Mouse (Mus musculus): ENCODE results near the gene Clp1. TPM values are rescaled to one million over a fixed set of nuclear protein-coding genes. Genes with fewer than 3 reads are reported as not detected.
"Not testable (repeated sequence)": the region's sequence is repeated elsewhere in the genome, so short reads cannot be mapped to it uniquely, and the experiment has no call there.

The Clp1 gene
- total RNA-seq, 2 experiments from 2014 or later = 10.7 to 11.7 TPM

DNA sequence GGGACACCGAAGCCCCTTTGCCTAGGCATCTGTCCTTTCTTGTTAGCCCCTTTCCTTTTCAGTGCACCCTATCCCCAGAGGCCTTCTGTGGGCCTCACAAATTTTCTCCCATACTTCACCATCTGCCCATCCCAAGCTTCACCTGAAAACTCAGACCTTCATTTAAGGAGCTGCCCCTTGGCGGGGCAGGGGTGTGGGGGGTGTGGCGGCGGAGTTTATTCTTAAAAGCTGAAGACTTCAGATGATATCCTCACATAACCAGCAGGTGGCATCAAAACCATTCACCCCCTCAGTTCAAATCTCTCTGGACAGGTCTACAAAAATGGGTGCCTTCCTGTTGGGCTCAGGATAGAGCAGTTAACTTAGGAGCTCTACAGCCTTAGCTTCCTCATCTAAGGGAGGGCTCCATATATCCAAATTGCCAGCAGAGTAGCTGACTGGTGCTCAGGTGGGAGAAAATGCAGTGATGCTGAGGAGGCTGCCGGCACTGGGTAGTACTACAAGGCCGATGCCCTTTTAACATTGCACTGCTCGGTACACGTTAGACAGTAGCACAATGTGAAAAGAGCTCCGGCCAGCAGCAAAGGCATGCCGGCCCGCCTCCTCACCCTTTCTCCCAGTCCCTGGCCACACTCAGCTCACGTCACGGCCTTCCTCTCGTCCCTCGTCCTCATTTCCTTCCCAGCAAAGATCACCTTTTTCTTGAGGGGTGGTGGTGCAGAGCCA lies 13.6 kb upstream of the Clp1 start:
- DNase-seq (ENCODE audit: low spot score in 2 of 2) = peak in 1 of 2 experiments; percentile 20

DNA sequence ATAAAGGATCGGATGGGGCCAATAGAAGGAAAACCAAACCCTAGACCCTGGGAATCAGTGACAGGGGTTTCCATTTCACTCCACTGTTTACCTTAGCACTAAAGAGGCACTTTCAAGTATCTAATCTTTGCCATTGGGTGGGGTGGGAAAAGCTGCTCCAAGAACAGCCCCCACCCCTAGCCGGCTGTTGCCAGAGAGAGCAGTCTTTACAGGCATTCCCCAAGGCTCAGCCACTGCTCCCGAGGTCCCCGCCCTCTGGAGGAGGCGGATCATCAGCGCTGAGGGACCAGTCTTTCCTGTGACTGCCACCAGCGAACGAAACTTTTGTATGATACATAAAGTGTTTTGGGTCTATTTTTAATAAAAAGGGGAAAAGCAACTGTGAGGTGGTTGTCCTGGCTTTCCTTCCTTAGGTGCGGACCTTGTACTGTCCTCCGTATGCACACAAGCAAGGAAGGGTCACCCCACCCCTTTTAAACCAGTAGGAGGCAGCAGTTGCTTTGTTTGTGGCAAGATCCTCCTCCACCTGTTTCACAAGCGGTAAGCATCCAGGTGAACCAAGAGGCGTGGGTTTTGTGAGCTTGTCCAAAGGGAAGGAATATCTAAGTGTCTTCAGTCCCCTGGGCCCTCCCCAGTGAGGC lies 11.2 kb upstream of the Clp1 start:
- DNase-seq (ENCODE audit: low spot score in 2 of 2) = no peak

DNA sequence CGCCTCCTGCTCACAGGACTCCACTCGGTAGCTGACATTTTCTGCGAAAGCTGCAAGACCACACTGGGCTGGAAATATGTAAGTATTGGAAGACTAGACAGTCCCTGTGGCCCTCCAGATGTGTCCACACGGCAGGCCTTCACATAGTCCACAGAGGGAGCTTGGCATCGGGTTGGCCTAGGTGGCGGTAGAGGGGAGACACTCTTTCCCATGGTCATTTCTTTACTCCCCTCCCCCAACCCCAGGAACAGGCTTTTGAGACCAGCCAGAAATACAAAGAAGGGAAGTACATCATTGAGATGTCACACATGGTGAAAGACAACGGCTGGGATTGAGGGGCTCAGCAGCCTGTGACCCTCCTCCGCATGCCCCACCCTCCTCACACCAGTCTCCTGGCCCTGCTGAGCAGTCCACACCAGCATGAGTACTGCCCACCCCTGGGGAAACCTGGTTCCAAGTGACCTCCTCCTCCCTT lies 10.3 kb upstream of the Clp1 start:
- no peak for DNase-seq (ENCODE audit: low spot score in 2 of 2)

DNA sequence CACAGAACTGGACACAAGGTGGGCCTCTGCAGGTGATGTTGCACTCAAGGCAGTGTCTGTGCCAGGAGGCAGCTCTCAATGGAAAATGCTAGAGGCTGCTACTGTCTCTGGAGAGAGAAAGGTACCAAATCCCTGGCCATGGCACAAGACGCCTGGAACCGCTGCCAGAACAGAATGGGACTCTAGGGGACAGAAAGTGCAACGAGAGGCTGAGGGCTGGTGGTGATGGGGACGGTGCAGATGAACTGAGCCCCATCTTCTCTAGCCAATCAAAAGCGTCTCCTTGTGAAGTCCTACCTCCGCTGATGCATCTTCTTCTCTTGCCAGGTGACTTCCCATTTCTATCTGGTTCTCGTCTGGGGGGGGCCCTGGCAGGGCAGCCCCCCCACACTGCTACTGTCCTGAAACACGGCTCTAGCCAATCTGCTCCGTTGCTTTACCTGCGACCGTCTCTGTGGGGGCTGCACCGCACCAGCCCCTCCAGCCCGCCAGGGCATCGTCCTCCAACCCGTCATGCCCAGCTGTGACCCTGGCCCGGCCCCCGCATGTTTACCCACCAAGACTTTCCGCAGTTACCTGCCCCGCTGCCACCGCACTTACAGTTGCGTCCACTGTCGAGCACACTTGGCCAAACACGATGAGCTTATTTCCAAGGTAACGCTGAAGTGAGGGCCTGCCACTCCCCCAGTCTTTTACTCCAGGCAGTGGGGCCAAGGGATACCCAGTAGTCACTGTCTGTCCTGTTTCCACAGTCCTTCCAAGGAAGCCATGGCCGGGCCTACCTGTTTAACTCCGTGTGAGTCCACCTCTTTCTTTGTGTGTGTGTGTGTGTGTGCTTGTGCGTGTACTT lies 9.4 kb upstream of the Clp1 start:
- peak in 1 of 2 experiments; percentile 11 for DNase-seq (ENCODE audit: low spot score in 2 of 2)

DNA sequence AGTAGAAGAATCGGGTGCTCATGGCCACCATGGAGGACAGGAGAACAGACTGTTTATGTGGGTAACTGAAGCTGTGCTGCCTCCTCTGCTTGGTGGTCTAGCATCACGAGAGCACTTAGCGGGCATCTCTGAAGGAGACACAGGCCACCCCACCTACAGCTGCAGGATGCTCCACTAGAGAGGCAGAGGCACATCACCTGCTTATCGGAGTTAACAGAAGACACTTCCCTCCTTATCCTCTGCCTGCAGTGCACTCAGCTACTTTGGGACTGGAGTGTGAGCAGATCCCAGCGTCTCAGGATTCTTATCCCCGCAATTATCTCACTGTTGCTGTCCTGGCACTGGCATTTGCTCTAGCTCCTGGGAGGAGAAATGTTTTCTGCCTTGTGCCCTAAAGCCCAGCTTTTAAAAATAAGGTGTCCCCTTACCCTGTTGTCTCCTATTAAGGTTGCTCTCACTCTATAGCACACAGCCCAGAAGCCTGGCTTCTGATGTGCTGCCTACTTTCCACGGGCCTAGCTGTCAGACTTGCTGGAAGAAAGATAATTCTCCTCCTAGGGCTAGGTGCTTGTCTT lies 8.3 kb upstream of the Clp1 start:
- peak in 1 of 2 experiments; percentile 8 for DNase-seq (ENCODE audit: low spot score in 2 of 2)

DNA sequence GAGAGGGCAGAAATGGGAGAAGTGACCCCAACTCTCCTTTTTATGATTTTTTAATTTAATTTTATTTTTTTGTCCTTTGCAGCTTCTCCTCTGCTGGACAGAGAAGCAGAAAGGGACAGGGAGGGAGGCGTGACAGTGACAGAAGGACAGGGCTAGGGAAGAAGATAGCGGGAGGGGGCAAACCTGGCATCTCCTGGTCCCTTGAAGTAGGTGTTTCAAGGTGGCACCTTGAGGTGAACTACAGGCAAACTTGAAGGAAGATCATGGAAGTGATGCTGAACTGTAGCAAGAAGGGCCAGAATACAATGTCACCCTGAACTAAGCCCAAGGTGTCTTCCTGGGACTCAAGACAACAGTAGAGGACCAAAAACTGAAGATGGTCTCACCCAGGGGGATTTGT lies 7.8 kb upstream of the Clp1 start:
- DNase-seq (ENCODE audit: low spot score in 2 of 2) = no peak

DNA sequence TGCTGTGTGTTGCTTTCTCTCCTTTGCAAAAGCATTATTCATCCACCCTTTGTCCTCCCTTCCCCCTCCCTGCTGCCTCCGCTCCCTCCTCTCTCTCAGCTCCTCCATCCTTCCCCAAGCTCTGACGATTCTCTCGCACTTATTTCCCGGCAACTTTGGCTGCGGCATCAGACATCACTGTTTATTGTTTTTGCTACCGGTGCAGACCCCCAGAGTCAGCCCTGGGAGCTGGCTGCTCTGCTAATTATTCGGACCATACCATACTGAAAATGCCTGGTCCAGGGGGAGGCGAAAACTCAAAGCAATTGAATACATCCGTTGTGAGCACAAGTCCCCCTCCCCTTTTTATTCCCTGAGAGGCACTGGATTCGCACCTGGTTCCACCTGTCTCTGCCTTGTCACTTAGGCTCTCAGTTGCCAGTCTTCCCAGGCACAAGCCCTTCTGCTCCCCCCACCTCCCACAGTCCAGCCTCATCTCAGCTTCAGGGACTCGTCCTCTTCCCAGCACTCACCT lies 7.3 kb upstream of the Clp1 start:
- DNase-seq (ENCODE audit: low spot score in 2 of 2) = peak in 1 of 2 experiments; percentile 46

DNA sequence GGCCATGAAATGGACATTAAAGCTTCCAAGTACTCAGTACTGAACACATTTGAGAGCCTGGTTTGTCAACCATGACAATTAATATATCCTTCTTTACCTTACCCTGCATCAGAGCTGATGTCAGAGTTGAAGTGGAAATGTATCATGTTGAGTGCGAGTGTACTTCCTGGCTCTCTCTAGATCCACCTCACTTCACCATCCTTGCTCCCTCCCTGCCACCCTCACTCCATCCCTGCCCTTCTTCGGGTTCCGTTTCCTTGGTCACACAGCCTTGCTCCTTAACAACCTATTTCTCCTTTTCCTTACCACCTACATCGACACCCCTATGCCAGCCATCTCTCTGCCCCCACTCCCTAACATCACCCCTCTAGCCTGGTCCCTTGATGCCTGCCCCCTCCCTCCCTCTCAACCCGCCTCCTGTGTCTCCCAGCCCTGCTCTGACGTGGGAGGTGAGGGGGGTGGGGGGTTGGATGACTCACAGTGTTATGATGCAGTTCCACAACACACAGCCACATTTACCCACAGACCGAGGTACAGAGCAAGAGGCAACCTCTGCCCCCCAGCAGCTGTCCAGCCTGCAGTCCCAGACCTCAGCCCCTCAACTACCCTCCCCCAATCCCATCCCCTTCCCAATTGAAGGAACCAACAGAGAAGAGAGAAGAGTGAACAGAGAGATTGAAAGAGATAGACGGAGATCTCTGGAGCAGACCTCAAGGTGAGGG lies 6.6 kb upstream of the Clp1 start, which contains the start of gene Ypel4:
TSS of gene Ypel4 (plus strand) at position 480 of the 722 bp plus-strand sequence.
- DNase-seq (ENCODE audit: low spot score in 2 of 2) = peak; percentile 77 to 85

DNA sequence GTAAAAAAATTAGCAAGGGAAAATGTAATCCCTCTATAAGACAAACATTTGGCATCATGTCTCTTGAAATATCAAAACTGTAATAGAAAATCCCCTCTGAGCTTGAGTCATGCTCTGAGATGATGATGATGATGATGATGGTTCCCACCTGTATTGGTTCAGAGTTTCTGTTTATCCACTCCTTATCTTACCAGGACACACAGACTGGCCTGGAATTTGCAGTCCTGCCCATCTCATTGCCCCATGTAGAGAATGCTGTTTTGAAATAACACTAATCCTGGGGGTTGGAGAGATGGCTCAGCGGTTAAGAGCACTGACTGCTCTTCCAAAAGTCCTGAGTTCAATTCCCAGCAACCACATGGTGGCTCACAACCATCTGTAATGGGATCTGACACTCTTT lies 5.2 kb upstream of the Clp1 start:
- no peak for DNase-seq (ENCODE audit: low spot score in 2 of 2)

DNA sequence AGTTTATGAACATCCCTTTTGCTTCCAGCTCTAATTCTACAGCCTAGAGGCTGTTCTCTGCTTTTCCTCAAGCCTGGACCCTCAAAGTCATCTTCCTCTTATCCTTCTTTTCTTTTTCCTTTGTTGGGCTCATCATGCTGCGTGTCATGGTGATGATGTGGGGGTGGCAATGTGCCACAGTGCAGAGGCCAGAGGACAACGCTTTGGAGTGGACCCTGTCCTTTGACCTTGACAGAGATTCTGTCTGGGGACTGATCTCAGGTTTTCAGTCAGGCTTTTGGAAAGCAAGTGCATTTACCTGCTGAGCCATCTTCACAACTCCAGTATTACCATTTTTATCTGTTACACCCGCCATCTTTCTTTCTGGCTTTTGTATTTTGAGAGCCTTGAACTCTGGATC lies 4.1 kb upstream of the Clp1 start:
- no peak for DNase-seq (ENCODE audit: low spot score in 2 of 2)

DNA sequence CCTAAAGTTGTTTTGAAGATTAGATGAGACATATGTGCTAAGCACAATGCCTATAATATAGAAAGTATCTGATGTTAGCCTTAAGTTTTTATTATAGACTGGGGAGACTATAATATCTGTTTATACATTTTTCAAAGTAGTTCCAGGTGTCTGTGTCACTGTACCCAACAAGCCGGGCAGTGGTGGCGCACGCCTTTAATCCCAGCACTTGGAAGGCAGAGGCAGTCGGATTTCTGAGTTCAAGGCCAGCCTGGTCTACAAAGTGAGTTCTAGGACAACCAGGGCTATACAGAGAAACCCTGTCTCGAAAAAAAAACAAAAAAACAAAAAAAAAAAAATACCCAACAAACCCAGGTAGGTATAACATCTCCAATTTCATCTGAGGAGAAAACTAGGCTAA lies 1.0 kb upstream of the Clp1 start:
- not testable (repeated sequence) for DNase-seq (ENCODE audit: low spot score in 2 of 2)

DNA sequence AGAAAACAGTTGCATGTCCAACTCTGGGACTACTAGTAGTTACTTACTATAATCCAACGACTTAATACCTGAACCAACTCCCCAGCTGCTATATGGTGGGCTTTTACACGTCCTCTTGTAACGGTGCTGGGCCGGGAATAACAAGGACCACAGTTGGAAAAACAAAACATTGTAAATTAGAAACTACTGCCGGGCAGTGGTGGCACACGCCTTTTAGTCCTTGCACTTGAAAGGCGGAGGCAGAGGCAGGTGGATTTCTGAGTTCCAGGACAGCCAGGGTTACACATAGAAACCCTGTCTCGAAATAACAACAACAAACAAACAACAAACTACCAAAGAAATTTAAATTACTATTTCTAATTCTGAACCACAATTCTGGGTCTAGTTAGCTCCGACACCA lies 434 bp downstream of the Clp1 start:
- no peak for DNase-seq (ENCODE audit: low spot score in 2 of 2)

DNA sequence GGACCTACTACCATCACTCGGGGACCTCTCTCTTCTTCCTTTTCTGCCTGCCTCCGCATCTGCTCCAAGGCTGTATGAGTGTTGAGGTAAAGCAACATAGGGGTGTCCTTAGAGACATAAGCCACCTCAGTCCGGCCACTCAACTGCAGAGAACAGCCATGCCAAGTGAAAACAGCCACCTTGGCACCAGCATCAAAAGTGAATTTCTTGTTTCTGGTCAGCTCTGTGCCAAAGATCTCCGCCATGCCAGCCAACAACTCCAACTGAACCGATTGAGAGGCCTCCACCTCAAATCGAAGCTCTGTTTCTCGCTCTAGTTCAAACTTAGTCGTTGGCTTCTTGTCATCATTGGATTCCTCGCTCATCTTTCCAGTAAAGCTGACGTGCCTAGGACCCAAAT lies 1.4 kb downstream of the Clp1 start:
- no peak for DNase-seq (ENCODE audit: low spot score in 2 of 2)

DNA sequence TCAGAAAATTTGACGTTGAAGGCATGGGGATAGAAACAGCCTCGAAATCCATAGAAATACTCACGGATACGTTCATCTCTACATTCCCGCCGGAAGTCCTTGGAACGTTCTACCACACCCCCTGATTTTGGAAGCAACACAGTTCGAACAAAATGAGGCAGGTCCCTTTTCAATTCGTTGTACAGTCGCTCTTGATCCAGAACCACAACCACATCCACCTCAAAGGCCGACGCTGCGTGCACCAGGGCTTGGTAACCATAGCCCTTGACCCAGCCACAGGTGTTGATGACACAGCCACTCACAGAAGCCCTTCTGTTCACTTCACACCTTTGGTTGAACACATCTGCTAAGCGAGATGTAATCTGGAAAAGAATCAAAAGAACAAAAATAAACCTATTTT lies 3.3 kb downstream of the Clp1 start:
- no peak for DNase-seq (ENCODE audit: low spot score in 2 of 2)

DNA sequence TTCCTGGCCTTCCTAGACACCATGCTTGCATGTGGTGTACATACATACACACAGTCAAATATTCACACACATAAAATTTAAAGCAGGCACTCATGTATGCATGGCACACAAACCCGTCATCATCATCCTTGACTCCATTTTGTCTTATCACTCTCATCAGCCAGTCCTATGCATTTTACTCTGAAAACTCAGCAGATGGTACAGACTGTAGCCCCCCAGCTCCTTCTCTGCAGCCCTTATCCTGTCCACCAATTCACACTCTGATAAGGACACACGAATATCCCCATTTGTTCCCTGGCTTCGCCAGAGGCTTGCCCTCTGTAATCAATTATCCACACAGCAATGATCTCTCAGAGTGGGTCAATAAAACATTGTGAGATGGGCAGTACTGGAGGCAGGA lies 6.0 kb downstream of the Clp1 start:
- DNase-seq (ENCODE audit: low spot score in 2 of 2) = no peak

DNA sequence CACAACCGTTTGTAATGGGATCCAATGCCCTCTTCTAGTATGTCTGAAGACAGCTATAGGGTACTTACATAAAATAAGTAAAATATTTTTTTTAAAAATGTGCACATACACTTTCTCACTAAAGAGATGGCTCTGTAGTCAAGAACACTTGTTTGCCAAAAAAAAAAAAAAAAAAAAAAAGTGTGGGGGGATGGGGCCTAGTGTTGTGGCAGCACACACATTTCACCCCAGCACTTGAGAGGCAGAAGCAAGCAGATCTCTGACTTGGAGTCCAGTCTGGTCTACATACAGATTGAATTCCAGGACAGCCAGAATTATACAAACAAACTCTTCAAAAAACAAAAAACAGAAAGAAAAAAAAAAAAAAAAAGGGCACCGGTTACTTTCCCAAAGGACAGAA lies 6.4 kb downstream of the Clp1 start:
- DNase-seq (ENCODE audit: low spot score in 2 of 2) = no peak

DNA sequence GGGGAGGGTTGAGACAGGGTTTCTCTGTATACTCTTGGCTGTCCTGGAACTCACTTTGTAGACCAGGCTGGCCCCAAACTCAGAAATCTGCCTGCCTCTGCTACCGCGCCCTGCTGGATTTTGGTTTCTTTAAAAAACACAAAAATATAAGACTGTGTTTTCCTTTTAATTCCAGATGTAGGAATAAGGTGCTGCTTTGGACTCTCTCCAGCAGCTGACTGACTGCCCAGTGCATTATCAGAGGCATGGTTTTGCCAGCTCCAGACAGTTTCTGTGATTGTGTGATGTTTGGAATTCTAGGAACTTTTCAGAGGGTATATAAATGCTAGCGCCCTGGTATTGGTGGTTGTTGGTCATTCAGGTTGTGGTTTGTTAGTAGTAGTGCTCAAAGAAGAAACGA lies 9.8 kb downstream of the Clp1 start:
- no peak for DNase-seq (ENCODE audit: low spot score in 2 of 2)

DNA sequence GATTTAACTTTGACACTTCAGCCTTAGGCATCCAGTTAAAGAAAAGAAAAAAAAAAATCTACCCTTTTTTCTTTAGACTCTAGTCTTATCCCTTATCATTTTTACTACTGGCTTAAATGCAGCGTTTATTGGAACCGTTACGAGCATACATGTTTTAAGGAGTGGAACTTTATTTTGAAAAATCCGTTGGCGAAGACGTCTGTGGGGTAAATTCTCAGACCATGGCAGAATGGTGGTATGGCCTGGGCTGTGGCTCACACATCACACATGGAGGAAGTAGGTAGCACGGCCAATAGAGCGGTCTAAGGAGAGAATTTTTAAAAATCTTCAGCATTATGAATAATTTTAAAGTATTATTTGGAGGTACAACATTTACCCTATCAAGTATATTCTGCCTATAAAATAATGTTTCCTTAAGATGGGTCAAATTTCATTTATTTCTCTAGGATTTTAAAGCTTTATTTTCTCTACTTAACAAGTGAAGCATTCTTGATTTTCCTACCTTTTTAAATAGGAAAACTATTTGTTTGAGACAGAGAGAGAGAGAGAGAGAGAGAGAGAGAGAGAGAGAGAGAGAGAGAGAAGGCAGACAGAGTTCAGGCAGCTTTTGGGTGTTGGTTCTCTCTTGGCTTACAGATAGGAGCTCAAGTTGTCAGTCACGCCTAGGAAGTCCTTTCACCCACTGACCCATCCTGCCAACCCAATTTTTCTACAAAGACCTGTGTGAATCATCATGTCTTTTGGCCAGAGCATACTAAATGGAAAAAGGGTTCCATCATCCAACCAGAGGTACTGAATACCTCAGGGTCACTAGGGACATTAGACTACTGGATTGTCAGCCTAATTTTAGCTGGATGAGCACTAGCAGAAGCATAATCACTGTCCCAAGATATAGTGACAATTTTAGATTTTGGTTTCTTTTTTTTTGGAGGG lies 10.5 kb downstream of the Clp1 start:
- no peak for DNase-seq (ENCODE audit: low spot score in 2 of 2)

DNA sequence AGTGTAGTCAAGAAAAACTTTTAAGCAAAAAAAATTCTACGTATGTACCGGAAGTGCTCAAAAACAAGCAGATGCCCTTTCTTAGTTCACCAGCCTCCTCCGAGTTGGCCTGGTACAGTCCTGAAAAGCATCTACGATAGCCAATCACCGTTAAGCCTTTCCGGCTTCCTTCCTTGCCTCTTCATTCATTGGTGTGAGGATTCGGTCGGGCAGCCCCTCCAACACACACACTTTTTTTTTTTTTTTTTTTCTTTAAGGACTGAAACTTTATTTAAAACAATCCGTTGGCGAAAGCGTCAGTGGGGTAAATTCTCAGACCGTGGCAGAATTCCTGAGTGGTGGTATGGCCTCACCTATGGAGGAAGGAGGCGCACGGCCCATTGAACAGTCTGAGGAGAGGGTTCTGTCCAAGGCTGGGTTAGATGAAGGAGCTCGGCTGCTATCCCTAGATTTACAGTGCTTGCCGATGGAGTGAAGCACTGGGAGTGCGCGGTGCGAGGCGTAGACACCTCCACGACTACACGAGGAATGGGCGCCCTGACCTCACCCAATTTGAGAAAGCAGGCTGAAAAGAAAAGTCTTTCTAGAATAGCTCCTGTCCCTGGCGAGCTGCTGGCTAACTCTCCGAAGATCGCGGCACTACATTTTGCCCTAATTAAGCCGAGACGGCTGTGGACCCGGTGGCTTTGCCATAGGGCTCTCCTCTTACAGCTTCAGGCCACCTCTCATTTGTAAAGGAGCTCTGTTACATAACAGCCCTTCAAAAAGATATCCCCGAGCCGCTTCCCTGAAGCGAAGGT lies 11.4 kb downstream of the Clp1 start:
- peak in 1 of 2 experiments; percentile 77 for DNase-seq (ENCODE audit: low spot score in 2 of 2)

Data from layer of hippocampus, adult 18-20 months (tissue).